Mouse (Mus musculus): Measurements from ENCODE around the gene Nab2. TPM values are rescaled to one million over a fixed set of nuclear protein-coding genes. Genes with fewer than 3 reads are reported as not detected.
A peak's percentile ranks its signal among the peaks of the same experiment; 100 is the strongest.

The Nab2 gene
- total and polyA plus RNA-seq, 3 experiments = 29.1 to 37.1 TPM; not detected in 1

- Histone ChIP-seq H3K4me1 (ENCODE audit: control insufficient read depth in 1 of 2, insufficient read depth in 2 of 2, low read length in 2 of 2) (no peaks in the 10 kb centered on the region), H3K9ac (ENCODE audit: control insufficient read depth, low read depth, low read length, poor library complexity, severe bottlenecking) (no peak overlapping the region), H3K4me3 (ENCODE audit: control insufficient read depth in 1 of 2, insufficient read depth in 1 of 2, low read depth in 2 of 2, low read length in 2 of 2) (no peak overlapping the region), H3K79me2 (ENCODE audit: control insufficient read depth, insufficient read depth, low read length, poor library complexity) (no peaks in the 10 kb centered on the region), H3K9me3 (replicated peaks; ENCODE audit: insufficient read depth, low read length) (no peaks in the 10 kb centered on the region), H3K36me3 (ENCODE audit: control insufficient read depth in 1 of 2, insufficient read depth in 2 of 2, low read length in 2 of 2) (no peaks in the 10 kb centered on the region), H3K27me3 (ENCODE audit: control insufficient read depth in 1 of 2, insufficient read depth in 2 of 2, low read length in 2 of 2) (peaks cover 4% of the 10 kb centered on the region in 2 experiments), H3K27ac (ENCODE audit: control insufficient read depth, low read depth, low read length) (no peak overlapping the region)
- no peak for TF ChIP-seq MYB (IDR thresholded peaks at IDR 0.05; ENCODE audit: low read depth, low read length)
- TF ChIP-seq TBP (IDR thresholded peaks at IDR 0.05; ENCODE audit: low read depth, low read length) = no peak
- no peak for TF ChIP-seq MYC (IDR thresholded peaks at IDR 0.05; ENCODE audit: low read depth, low read length)
- TF ChIP-seq UBTF (IDR thresholded peaks at IDR 0.05; ENCODE audit: borderline replicate concordance, insufficient read depth, low read depth, low read length) = no peak
- TF ChIP-seq MXI1 (IDR thresholded peaks at IDR 0.05; ENCODE audit: low read depth, low read length) = no peak
- TF ChIP-seq SIN3A (IDR thresholded peaks at IDR 0.05; ENCODE audit: low read length) = no peak
- TF ChIP-seq MEF2A (IDR thresholded peaks at IDR 0.05; ENCODE audit: extremely low read depth, insufficient replicate concordance, low read depth, low read length, poor library complexity, severe bottlenecking) = no peak
- no peak for TF ChIP-seq JUND (IDR thresholded peaks at IDR 0.05; ENCODE audit: low read depth, low read length)
- DNase-seq (ENCODE audit: low read depth, low spot score) = no peak
Observed at GRCm38 (mm10) chr10:127631261-127632214, 36.8 kb downstream of the Nab2 start.

- TF ChIP-seq MAFK (IDR thresholded peaks at IDR 0.05; ENCODE audit: borderline replicate concordance, low read depth, low read length) (no peak), RAD21 (IDR thresholded peaks at IDR 0.05; ENCODE audit: low read depth, low read length) (peak; percentile 24), ETS1 (IDR thresholded peaks at IDR 0.05; ENCODE audit: low read depth, low read length) (no peak), SMC3 (IDR thresholded peaks at IDR 0.05; ENCODE audit: low read depth, low read length) (peak; percentile 52), E2F4 (IDR thresholded peaks at IDR 0.05; ENCODE audit: borderline replicate concordance, low read depth, low read length) (no peak), HCFC1 (IDR thresholded peaks at IDR 0.05; ENCODE audit: low read depth, low read length) (no peak), ZC3H11A (IDR thresholded peaks at IDR 0.05; ENCODE audit: low read depth, low read length) (0 out of 2 replicates have a peak, but pooled peaks have one; percentile 17), CTCF (IDR thresholded peaks at IDR 0.05 in 2 of 3, conservative IDR thresholded peaks at IDR 0.05 in 1 of 3; ENCODE audit: control insufficient read depth in 1 of 3, insufficient read depth in 1 of 3, low read depth in 2 of 3, low read length in 3 of 3, poor library complexity in 1 of 3, severe bottlenecking in 1 of 3) (peak; percentile 50 to 60 (median 55))
- no peak overlapping the region for H3K27ac ChIP-seq (ENCODE audit: control insufficient read depth, low read depth, low read length)
Observed at GRCm38 (mm10) chr10:127626433-127626832, 41.9 kb downstream of the Nab2 start.

More at GRCm38 (mm10) chr10:127626433-127626832, 41.9 kb downstream of the Nab2 start:
- no peaks in the 10 kb centered on the region for H3K36me3 ChIP-seq (ENCODE audit: control insufficient read depth in 1 of 2, insufficient read depth in 2 of 2, low read length in 2 of 2)
- no peaks in the 10 kb centered on the region for H3K9me3 ChIP-seq (replicated peaks; ENCODE audit: insufficient read depth, low read length)
- H3K4me1 ChIP-seq (ENCODE audit: control insufficient read depth in 1 of 2, insufficient read depth in 2 of 2, low read length in 2 of 2) = no peaks in the 10 kb centered on the region
- H3K4me3 ChIP-seq (ENCODE audit: control insufficient read depth in 1 of 2, insufficient read depth in 1 of 2, low read depth in 2 of 2, low read length in 2 of 2) = no peak overlapping the region
- peak; percentile 40 for DNase-seq (ENCODE audit: low read depth, low spot score)
- H3K9ac ChIP-seq (ENCODE audit: control insufficient read depth, low read depth, low read length, poor library complexity, severe bottlenecking) = no peak overlapping the region
- no peaks in the 10 kb centered on the region for H3K79me2 ChIP-seq (ENCODE audit: control insufficient read depth, insufficient read depth, low read length, poor library complexity)
- peaks cover 0 to 3% of the 10 kb centered on the region in 2 experiments; a peak in 3 of 4 replicates for H3K27me3 ChIP-seq (ENCODE audit: control insufficient read depth in 1 of 2, insufficient read depth in 2 of 2, low read length in 2 of 2)
